Mouse (Mus musculus): ENCODE results near the gene Wipi1. TPM values are rescaled to one million over a fixed set of nuclear protein-coding genes. Genes with fewer than 3 reads are reported as not detected.

Gene Wipi1
- polyA plus RNA-seq, 1 experiment, result 71.9 TPM

GRCm38 (mm10) chr11:109649206-109649605, 37.4 kb upstream of the Wipi1 start, which contains the start of gene Prkar1a:
Gene Prkar1a, plus strand, starts transcription at chr11:109649405.
- TF ChIP-seq REST (IDR thresholded peaks at IDR 0.05; ENCODE audit: insufficient read depth, insufficient read length) (no peak), MYOG (IDR thresholded peaks at IDR 0.05; ENCODE audit: control insufficient read depth in 1 of 3, insufficient read depth in 1 of 3, insufficient read length in 2 of 3, low read depth in 2 of 3) (no peak), TCF12 (IDR thresholded peaks at IDR 0.05; ENCODE audit: insufficient read depth, poor library complexity, severe bottlenecking) (no peak), SRF (IDR thresholded peaks at IDR 0.05; ENCODE audit: control insufficient read depth, insufficient read length, low read depth) (no peak), POLR2A (IDR thresholded peaks at IDR 0.05; ENCODE audit: insufficient read length, low read depth) (no peak), MAX (IDR thresholded peaks at IDR 0.05; ENCODE audit: low read depth) (no peak), USF1 (IDR thresholded peaks at IDR 0.05; ENCODE audit: low read depth) (no peak), POLR2AphosphoS2 (IDR thresholded peaks at IDR 0.05; ENCODE audit: insufficient read length, low read depth) (no peak)
- H3K27me3 ChIP-seq (ENCODE audit: control insufficient read depth, insufficient read depth, insufficient read length), result no peaks in the 10 kb centered on the region
- peak within 1 kb of the TSS; percentile 81 for H3K4me3 ChIP-seq
- H3ac ChIP-seq (ENCODE audit: control insufficient read depth, insufficient read length), result peak within 1 kb of the TSS; percentile 96
- H3K79me2 ChIP-seq (ENCODE audit: control insufficient read depth, insufficient read depth), result peaks cover 33% of the 10 kb centered on the region
- H3K4me2 ChIP-seq (ENCODE audit: low read depth), result peak within 1 kb of the TSS; percentile 64
- H3K36me3 ChIP-seq (ENCODE audit: control insufficient read depth, insufficient read depth), result peaks cover 4% of the 10 kb centered on the region

- H3K27me3 ChIP-seq (ENCODE audit: control insufficient read depth, insufficient read depth, insufficient read length), result no peaks in the 10 kb centered on the region
- no peaks in the 10 kb centered on the region for H3K36me3 ChIP-seq (ENCODE audit: control insufficient read depth, insufficient read depth)
- H3ac ChIP-seq (ENCODE audit: control insufficient read depth, insufficient read length), result no peak overlapping the region
- H3K79me2 ChIP-seq (ENCODE audit: control insufficient read depth, insufficient read depth), result peaks cover 26% of the 10 kb centered on the region
- peak overlapping the region; percentile 81 for H3K4me3 ChIP-seq
- H3K4me2 ChIP-seq (ENCODE audit: low read depth), result peak overlapping the region; percentile 64
- TF ChIP-seq MAX (IDR thresholded peaks at IDR 0.05; ENCODE audit: low read depth), result peak; percentile 7
- TF ChIP-seq TCF12 (IDR thresholded peaks at IDR 0.05; ENCODE audit: insufficient read depth, poor library complexity, severe bottlenecking), result peak; percentile 69
- TF ChIP-seq TCF3 (IDR thresholded peaks at IDR 0.05; ENCODE audit: insufficient read length, low read depth), result peak; percentile 65
- no peak for TF ChIP-seq POLR2AphosphoS2 (IDR thresholded peaks at IDR 0.05; ENCODE audit: insufficient read length, low read depth)
- no peak for TF ChIP-seq E2F4 (IDR thresholded peaks at IDR 0.05; ENCODE audit: insufficient read depth)
- peak; percentile 23 for TF ChIP-seq POLR2A (IDR thresholded peaks at IDR 0.05; ENCODE audit: insufficient read length, low read depth)
- TF ChIP-seq MYOD1 (IDR thresholded peaks at IDR 0.05; ENCODE audit: control insufficient read depth in 1 of 3, insufficient read length in 2 of 3, low read depth in 2 of 3), result peak; percentile 28 to 96 (median 82)
- TF ChIP-seq SRF (IDR thresholded peaks at IDR 0.05; ENCODE audit: control insufficient read depth, insufficient read length, low read depth), result peak; percentile 8
- TF ChIP-seq CEBPB (IDR thresholded peaks at IDR 0.05; ENCODE audit: insufficient read depth, poor library complexity, severe bottlenecking), result no peak
- peak; percentile 73 to 89 (median 79) for TF ChIP-seq MYOG (IDR thresholded peaks at IDR 0.05; ENCODE audit: control insufficient read depth in 1 of 3, insufficient read depth in 1 of 3, insufficient read length in 2 of 3, low read depth in 2 of 3)
Observed at GRCm38 (mm10) chr11:109648510-109648909, 36.7 kb upstream of the Wipi1 start.

GRCm38 (mm10) chr11:109641498-109642222, 29.9 kb upstream of the Wipi1 start:
- Histone ChIP-seq H3K36me3 (ENCODE audit: control insufficient read depth, insufficient read depth) (no peaks in the 10 kb centered on the region), H3ac (ENCODE audit: control insufficient read depth, insufficient read length) (no peak overlapping the region), H3K79me2 (ENCODE audit: control insufficient read depth, insufficient read depth) (no peaks in the 10 kb centered on the region), H3K4me3 (no peak overlapping the region), H3K4me2 (ENCODE audit: low read depth) (peak overlapping the region; percentile 30), H3K27me3 (ENCODE audit: control insufficient read depth, insufficient read depth, insufficient read length) (no peaks in the 10 kb centered on the region)
- TF ChIP-seq TCF3 (IDR thresholded peaks at IDR 0.05; ENCODE audit: insufficient read length, low read depth) (no peak), MYOD1 (IDR thresholded peaks at IDR 0.05; ENCODE audit: control insufficient read depth in 1 of 3, insufficient read length in 2 of 3, low read depth in 2 of 3) (no peak), MYOG (IDR thresholded peaks at IDR 0.05; ENCODE audit: control insufficient read depth in 1 of 3, insufficient read depth in 1 of 3, insufficient read length in 2 of 3, low read depth in 2 of 3) (no peak), REST (IDR thresholded peaks at IDR 0.05; ENCODE audit: insufficient read depth, insufficient read length) (no peak), MAX (IDR thresholded peaks at IDR 0.05; ENCODE audit: low read depth) (no peak), POLR2AphosphoS2 (IDR thresholded peaks at IDR 0.05; ENCODE audit: insufficient read length, low read depth) (no peak), TCF12 (IDR thresholded peaks at IDR 0.05; ENCODE audit: insufficient read depth, poor library complexity, severe bottlenecking) (no peak), SRF (IDR thresholded peaks at IDR 0.05; ENCODE audit: control insufficient read depth, insufficient read length, low read depth) (no peak), CEBPB (IDR thresholded peaks at IDR 0.05; ENCODE audit: insufficient read depth, poor library complexity, severe bottlenecking) (no peak), POLR2A (IDR thresholded peaks at IDR 0.05; ENCODE audit: insufficient read length, low read depth) (no peak), USF1 (IDR thresholded peaks at IDR 0.05; ENCODE audit: low read depth) (no peak), E2F4 (IDR thresholded peaks at IDR 0.05; ENCODE audit: insufficient read depth) (no peak)

- Histone ChIP-seq H3K4me3 (no peak overlapping the region), H3K79me2 (ENCODE audit: control insufficient read depth, insufficient read depth) (no peaks in the 10 kb centered on the region), H3K4me2 (ENCODE audit: low read depth) (no peak overlapping the region), H3ac (ENCODE audit: control insufficient read depth, insufficient read length) (no peak overlapping the region), H3K27me3 (ENCODE audit: control insufficient read depth, insufficient read depth, insufficient read length) (no peaks in the 10 kb centered on the region), H3K36me3 (ENCODE audit: control insufficient read depth, insufficient read depth) (no peaks in the 10 kb centered on the region)
- TF ChIP-seq SRF (IDR thresholded peaks at IDR 0.05; ENCODE audit: control insufficient read depth, insufficient read length, low read depth), result no peak
- TF ChIP-seq CEBPB (IDR thresholded peaks at IDR 0.05; ENCODE audit: insufficient read depth, poor library complexity, severe bottlenecking), result no peak
- no peak for TF ChIP-seq MAX (IDR thresholded peaks at IDR 0.05; ENCODE audit: low read depth)
- no peak for TF ChIP-seq REST (IDR thresholded peaks at IDR 0.05; ENCODE audit: insufficient read depth, insufficient read length)
- no peak for TF ChIP-seq MYOG (IDR thresholded peaks at IDR 0.05; ENCODE audit: control insufficient read depth in 1 of 3, insufficient read depth in 1 of 3, insufficient read length in 2 of 3, low read depth in 2 of 3)
- TF ChIP-seq MYOD1 (IDR thresholded peaks at IDR 0.05; ENCODE audit: control insufficient read depth in 1 of 3, insufficient read length in 2 of 3, low read depth in 2 of 3), result no peak
- TF ChIP-seq USF1 (IDR thresholded peaks at IDR 0.05; ENCODE audit: low read depth), result no peak
Observed at GRCm38 (mm10) chr11:109635871-109636395, 24.2 kb upstream of the Wipi1 start.
